In genomic region chr8:120416522-120417394, GRCm38 (mm10) we compare ENCODE assay signal across 8 mouse cellular contexts.
A peak's percentile ranks its signal among the peaks of the same experiment; 100 is the strongest.
DNase-seq lines count a peak whose midpoint lies in the region; ATAC-seq and TF ChIP-seq lines count a peak whose summit lies in the region.

No protein-coding gene starts in this region.

- ATAC-seq in hindbrain, embryonic 13.5 days (ENCODE audit: low FRiP score): peak; percentile 64
- peak; percentile 82 for ATAC-seq in megakaryocyte progenitor cell, adult 5-6 weeks (replicated peaks; ENCODE audit: poor library complexity)

- peak overlapping the region; percentile 87 for H3K27ac ChIP-seq in gastrocnemius, adult 2 months
- H3K27ac ChIP-seq in hindbrain, embryonic 13.5 days: peak overlapping the region; percentile 96

- 4% methylated on average over 33 of the region's 33 CpGs for WGBS in hindbrain, embryonic 13.5 days

- no peaks in the 10 kb centered on the region for H3K9me3 ChIP-seq in hindbrain, embryonic 13.5 days

- DNase-seq in R1 (ENCODE audit: low read depth, low spot score): peak; percentile 91
- peak; percentile 66 to 73 for DNase-seq in cerebellum, postnatal 25 days
- peak; percentile 88 for DNase-seq in gastrocnemius, adult 2 months
- peak; percentile 69 to 88 for DNase-seq in left cerebral cortex, postnatal 10 days (ENCODE audit: extremely low spot score in 1 of 2, low spot score in 2 of 2)
- peak; percentile 60 for DNase-seq in skeletal muscle tissue, adult 2 months (ENCODE audit: low read depth, low spot score)
- no peak for DNase-seq in T-cell, adult 2 months (ENCODE audit: low spot score)

- no peaks in the 10 kb centered on the region for H3K36me3 ChIP-seq in hindbrain, embryonic 13.5 days

- peak; percentile 40 for TF ChIP-seq CTCF in gastrocnemius, adult 2 months (IDR thresholded peaks at IDR 0.05)

- peak overlapping the region; percentile 61 for H3K9ac ChIP-seq in hindbrain, embryonic 13.5 days

- H3K4me2 ChIP-seq in hindbrain, embryonic 13.5 days: peak overlapping the region; percentile 34

- H3K4me1 ChIP-seq in hindbrain, embryonic 13.5 days (replicated peaks): peaks cover 96% of the 10 kb centered on the region

- 0 out of 2 replicates have a peak, but pooled peaks cover 4% of the 10 kb centered on the region for H3K27me3 ChIP-seq in hindbrain, embryonic 13.5 days

- peak overlapping the region; percentile 61 for H3K4me3 ChIP-seq in gastrocnemius, adult 2 months
- H3K4me3 ChIP-seq in hindbrain, embryonic 13.5 days: no peak overlapping the region

- intact Hi-C loops in gastrocnemius, adult 2 months (cut with DNase I): loop anchor here (5.0 kb wide), 1 partner anchor 121 kb away; no protein-coding TSS in a partner anchor
- intact Hi-C loops in left cerebral cortex, postnatal 10 days (cut with DNase I): loop anchor here (5.0 kb wide), 1 partner anchor 71 kb away; no protein-coding TSS in a partner anchor
